Mouse (Mus musculus) adrenal gland, adult 2 months (tissue): ENCODE data around the gene Kcnrg. TPM values are rescaled to one million over a fixed set of nuclear protein-coding genes. Genes with fewer than 3 reads are reported as not detected.

Experiments used
- DNase-seq: peaks from one replicate; pipeline ENCODE4 v3.0.0; 2021
- microRNA-seq, 2 experiments: library from miRNA; unstranded; fragments of <30 nt; microRNA quantifications; one replicate each; pipeline ENCODE4 v1.2.0; 2021
- polyA plus RNA-seq: library from polyadenylated mRNA; depleted of rRNA; stranded (reverse); fragments of >200 nt; gene quantifications from 2 replicates; pipeline ENCODE4 v1.2.3, GENCODE M21; 2012; rRNA removed
- total RNA-seq, 2 experiments: library from RNA; stranded (reverse); gene quantifications; 2 replicates each; pipeline ENCODE4 v1.2.3; 2021

The Kcnrg gene
- total and polyA plus RNA-seq, 3 experiments = 0.06 to 0.35 TPM; not detected in 1

DNA sequence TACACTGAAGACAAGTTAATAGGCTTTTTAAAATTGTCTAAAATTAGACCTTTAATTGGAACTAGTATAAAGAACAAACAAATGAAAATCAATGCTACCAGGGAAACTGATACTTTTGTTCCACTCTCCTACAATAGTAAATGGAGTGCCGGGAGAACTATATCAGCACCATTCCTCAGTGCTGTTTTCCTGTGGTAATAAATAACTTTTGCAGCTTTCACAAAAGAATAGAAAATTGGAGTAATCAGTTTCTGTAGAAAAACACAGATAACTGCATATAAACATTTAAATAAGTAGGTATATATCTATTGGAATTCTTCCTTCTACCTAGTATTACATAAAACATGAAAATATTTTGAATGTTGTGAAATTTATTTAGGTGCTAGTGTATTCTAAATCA, 38.3 kb downstream of the Kcnrg start:
- no peak for DNase-seq

DNA sequence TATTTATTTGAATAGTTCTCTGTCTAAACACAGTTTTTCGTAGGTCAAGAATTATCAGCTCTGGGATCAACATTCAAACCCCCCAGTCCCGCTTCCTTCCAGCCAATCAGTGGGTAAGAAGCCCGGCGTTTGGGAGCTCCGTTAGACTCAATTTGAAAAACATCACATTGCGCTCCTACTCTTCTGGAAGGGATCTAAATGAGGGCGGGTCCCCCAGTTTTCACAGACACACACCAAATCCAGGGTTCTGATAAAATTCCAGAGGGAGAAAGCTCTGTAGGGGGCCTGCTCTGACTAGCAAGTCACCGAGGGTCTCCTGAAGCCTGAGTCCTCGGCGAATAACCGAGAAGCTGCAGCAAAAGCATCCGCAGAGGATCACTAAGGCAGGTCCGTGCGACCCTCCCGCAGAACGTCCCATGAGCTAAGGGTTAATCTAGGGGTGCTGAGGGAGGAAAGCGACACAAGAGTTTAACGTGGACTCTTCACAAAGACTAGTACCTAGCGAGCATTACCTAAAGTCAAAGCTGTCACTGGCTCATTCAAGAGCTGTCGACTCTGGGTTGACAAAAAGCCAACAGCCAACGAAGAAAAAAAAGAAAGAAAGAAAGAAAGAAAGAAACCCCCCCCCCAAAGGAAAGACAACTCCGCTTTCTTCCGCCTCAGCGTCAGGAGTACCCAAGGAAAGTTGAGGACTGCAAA, 40.1 kb downstream of the Kcnrg start:
- peak; percentile 77 for DNase-seq

- DNase-seq = peak; percentile 83
These were observed 40.8 kb downstream of the Kcnrg start for GRCm38 (mm10) chr14:61647881-61648684.

DNA sequence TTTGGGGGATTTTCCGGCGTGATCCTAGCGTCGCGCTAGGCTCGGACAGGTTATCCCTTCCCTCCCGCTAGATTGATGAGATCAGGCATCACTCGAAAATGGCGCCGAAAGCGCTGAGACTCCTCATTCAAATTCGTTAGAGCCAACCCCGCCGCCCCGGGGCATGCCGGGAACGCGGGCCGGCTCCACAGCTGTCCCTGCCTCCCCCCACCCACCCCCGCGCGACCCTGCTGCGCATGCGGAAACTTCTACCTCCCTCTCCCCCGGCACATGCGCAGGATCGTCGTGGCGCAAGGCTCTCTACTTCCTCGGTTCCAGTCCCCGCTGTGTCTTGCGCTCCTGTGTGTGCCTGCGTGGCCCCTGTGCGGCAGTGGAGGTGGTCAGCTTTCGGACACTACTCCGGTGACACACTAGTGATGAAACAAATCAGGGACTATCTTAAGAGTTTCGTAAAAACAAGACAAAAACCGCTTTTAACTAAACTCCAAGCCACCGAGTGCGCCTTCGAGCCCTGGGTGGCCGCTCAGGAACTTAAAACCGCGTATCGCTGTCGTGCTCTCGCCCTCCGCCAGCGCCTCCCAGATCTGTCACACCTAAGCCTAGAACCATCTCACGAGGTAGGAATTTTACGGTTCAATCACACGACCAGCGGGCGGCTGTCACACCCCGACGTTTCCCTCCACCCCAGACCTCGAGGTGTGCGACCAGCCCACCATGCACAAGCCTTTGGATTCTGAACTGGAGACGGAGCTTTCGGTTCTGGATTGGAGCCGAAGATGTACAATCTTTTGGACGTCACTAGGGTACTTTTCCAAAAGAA, 41.6 kb downstream of the Kcnrg start:
- peak; percentile 98 for DNase-seq

DNA sequence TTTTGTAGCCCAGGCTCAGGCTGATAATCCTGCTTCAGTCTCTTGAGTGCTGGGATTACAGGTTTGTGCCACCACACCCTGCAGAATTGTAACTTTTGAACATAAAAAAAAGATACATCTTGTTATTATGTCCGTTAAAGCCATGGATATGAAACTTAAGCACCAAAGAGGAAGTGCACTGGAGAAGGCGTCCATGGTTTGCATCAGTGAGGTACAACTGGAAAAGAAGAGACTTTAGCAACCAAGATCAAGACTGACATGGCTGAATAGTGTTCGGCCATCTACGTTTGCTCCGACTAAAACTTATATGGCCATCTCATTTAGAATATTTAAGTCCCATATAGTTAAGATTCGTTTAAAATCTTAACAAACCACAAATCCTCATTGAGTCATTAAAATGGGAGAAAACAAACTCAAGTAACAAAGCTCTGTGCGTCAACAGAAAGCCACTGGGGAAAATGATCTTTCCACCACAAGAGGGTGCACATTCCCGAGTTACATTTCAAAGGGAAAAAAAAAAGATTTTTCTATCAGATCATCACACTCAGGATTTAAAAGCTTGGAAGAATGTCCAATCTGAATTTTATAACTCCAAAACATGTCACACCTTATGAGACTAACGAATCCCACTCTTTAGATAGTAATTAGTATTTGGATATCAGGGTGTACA, 43.2 kb downstream of the Kcnrg start:
- DNase-seq = peak; percentile 39

DNA sequence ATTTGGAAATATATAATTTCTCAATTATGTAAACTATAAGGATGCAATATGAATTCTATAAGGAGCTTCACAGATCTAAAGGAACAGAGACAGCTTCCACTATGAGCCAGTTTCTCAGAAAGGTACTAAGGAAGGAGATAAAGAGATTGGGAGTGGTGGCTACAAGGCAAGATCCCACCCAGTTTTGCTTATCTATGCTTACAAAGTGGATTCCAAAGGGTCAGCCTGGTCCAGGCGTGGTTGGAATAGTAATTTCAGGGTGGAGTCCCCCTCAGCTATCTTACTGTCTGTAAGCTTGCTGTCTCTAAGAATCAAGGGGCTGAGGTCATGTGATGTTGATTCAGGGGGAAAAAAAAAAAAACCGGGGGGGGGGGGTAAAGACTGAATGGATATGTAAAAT, 49.2 kb downstream of the Kcnrg start:
- DNase-seq = no peak

GRCm38 (mm10) chr14:61661496-61661895, 54.2 kb downstream of the Kcnrg start:
- DNase-seq = no peak

GRCm38 (mm10) chr14:61662307-61662706, 55.0 kb downstream of the Kcnrg start:
- no peak for DNase-seq

Small RNAs within 50 kb of the gene (microRNA-seq; reads per million reads assigned to microRNA genes)
- gene Mir15a (1,328 to 1,587 reads per million in 2 experiments), gene Mir16-1 (874 to 1,557 reads per million in 2 experiments)

Other genes starting within 250 kb of the Kcnrg start
- gene Ebpl, start 247.0 kb upstream of the Kcnrg start, total RNA-seq = 1 to 10 TPM; 2.6 to 3.9 TPM
- 2.2 and 2.3 TPM in 2 replicates for gene Ebpl, start 247.0 kb upstream of the Kcnrg start, polyA plus RNA-seq
- 10 to 100 TPM; 27.7 to 35.1 TPM for gene Kpna3, start 167.6 kb upstream of the Kcnrg start, total RNA-seq
- gene Kpna3, start 167.6 kb upstream of the Kcnrg start, polyA plus RNA-seq = 1.3 and 1.8 TPM in 2 replicates
- gene Spryd7, start 50.6 kb upstream of the Kcnrg start, total RNA-seq = 10 to 100 TPM; 20.2 to 20.8 TPM
- gene Spryd7, start 50.6 kb upstream of the Kcnrg start, polyA plus RNA-seq = 25.4 and 31.1 TPM in 2 replicates
- 1 to 10 TPM; 7.0 to 9.0 TPM for gene Trim13, start 9.2 kb upstream of the Kcnrg start, total RNA-seq
- 0.50 and 0.83 TPM in 2 replicates for gene Trim13, start 9.2 kb upstream of the Kcnrg start, polyA plus RNA-seq